Mouse (Mus musculus) ES-Bruce4 (cell line): ENCODE measurements around the gene Tbc1d8. TPM values are rescaled to one million over a fixed set of nuclear protein-coding genes. Genes with fewer than 3 reads are reported as not detected.

Experiments used
- H3K27ac ChIP-seq: 2 replicates; pipeline ENCODE4 v1.5.1; 2012; ENCODE audit warnings: low read length, inconsistent platforms; ENCODE audit not compliant: insufficient read depth
- H3K27me3 ChIP-seq: 2 replicates; pipeline ENCODE4 v1.6.1; 2012; ENCODE audit warnings: mild to moderate bottlenecking, low read length, inconsistent platforms; ENCODE audit not compliant: control insufficient read depth, poor library complexity, insufficient read depth, severe bottlenecking
- H3K36me3 ChIP-seq: 2 replicates; pipeline ENCODE4 v1.6.1; 2012; ENCODE audit warnings: inconsistent platforms, mild to moderate bottlenecking, low read length, moderate library complexity; ENCODE audit not compliant: control insufficient read depth, poor library complexity, insufficient read depth, severe bottlenecking
- H3K4me1 ChIP-seq: one replicate; pipeline ENCODE4 v1.8.1; 2011; ENCODE audit warnings: low read length; ENCODE audit not compliant: control insufficient read depth, insufficient read depth
- H3K4me3 ChIP-seq: 2 replicates; pipeline ENCODE4 v1.5.1; 2011; ENCODE audit warnings: low read depth, mild to moderate bottlenecking, low read length
- H3K9ac ChIP-seq: 2 replicates; pipeline ENCODE4 v1.6.1; 2012; ENCODE audit warnings: low read depth, mild to moderate bottlenecking, inconsistent platforms; ENCODE audit not compliant: poor library complexity, severe bottlenecking
- H3K9me3 ChIP-seq: replicated peaks from 2 replicates; pipeline ENCODE4 v1.6.1; 2012; ENCODE audit warnings: mild to moderate bottlenecking, low read length, inconsistent platforms; ENCODE audit not compliant: control insufficient read depth, poor library complexity, insufficient read depth, severe bottlenecking
- CTCF ChIP-seq: IDR thresholded peaks from one replicate; pipeline ENCODE4 v1.8.1; 2011; ENCODE audit warnings: low read depth, low read length
- EP300 ChIP-seq: IDR thresholded peaks from 2 replicates; pipeline ENCODE4 v1.6.1; 2011; ENCODE audit warnings: low read depth, low read length; ENCODE audit not compliant: insufficient read depth
- POLR2A ChIP-seq: IDR thresholded peaks from one replicate; pipeline ENCODE4 v1.8.1; 2011; ENCODE audit warnings: low read length; ENCODE audit not compliant: insufficient read depth
- polyA plus RNA-seq: library from polyadenylated mRNA; stranded (reverse); fragments of >200 nt; gene quantifications from 2 replicates; pipeline ENCODE4 v1.2.4, GENCODE M21; 2011; ENCODE audit warnings: low read depth; ENCODE audit not compliant: missing spikeins, insufficient read depth, insufficient read length

The Tbc1d8 gene
- polyA plus RNA-seq, 1 experiment: 35.2 TPM

GRCm38 (mm10) chr1:39384914-39385313 is 93.6 kb downstream of the Tbc1d8 start:
- H3K9ac ChIP-seq: no peak overlapping the region
- H3K36me3 ChIP-seq: no peaks in the 10 kb centered on the region
- H3K4me3 ChIP-seq: no peak overlapping the region

GRCm38 (mm10) chr1:39381017-39381416 is 97.5 kb downstream of the Tbc1d8 start:
- H3K4me1 ChIP-seq: no peaks in the 10 kb centered on the region
- no peak overlapping the region for H3K4me3 ChIP-seq
- H3K9me3 ChIP-seq: no peaks in the 10 kb centered on the region
- no peak for TF ChIP-seq EP300
- H3K36me3 ChIP-seq: peaks cover 3% of the 10 kb centered on the region; the same call in 1 of the 2 replicates
- H3K27ac ChIP-seq: no peak overlapping the region
- no peak overlapping the region for H3K9ac ChIP-seq
- H3K27me3 ChIP-seq: no peaks in the 10 kb centered on the region

More at GRCm38 (mm10) chr1:39384914-39385313, 93.6 kb downstream of the Tbc1d8 start:
- Histone ChIP-seq H3K9me3 (no peaks in the 10 kb centered on the region), H3K27ac (no peak overlapping the region), H3K4me1 (no peaks in the 10 kb centered on the region), H3K27me3 (no peaks in the 10 kb centered on the region)
- TF ChIP-seq POLR2A: no peak
- no peak for TF ChIP-seq EP300
- no peak for TF ChIP-seq CTCF

- Histone ChIP-seq H3K27ac (no peak overlapping the region), H3K4me3 (no peak overlapping the region), H3K4me1 (no peaks in the 10 kb centered on the region), H3K27me3 (no peaks in the 10 kb centered on the region), H3K36me3 (peaks cover 9% of the 10 kb centered on the region), H3K9me3 (no peaks in the 10 kb centered on the region), H3K9ac (no peak overlapping the region)
- TF ChIP-seq CTCF: no peak
- no peak for TF ChIP-seq POLR2A
- TF ChIP-seq EP300: no peak
These were observed 99.5 kb downstream of the Tbc1d8 start for GRCm38 (mm10) chr1:39379021-39379420.

GRCm38 (mm10) chr1:39378540-39378939 is 100.0 kb downstream of the Tbc1d8 start:
- H3K9ac ChIP-seq: no peak overlapping the region

GRCm38 (mm10) chr1:39376726-39377240 is 101.8 kb downstream of the Tbc1d8 start:
- peaks cover 29% of the 10 kb centered on the region for H3K36me3 ChIP-seq
- TF ChIP-seq POLR2A (no peak), CTCF (no peak), EP300 (no peak)
- no peaks in the 10 kb centered on the region for H3K27me3 ChIP-seq
- no peaks in the 10 kb centered on the region for H3K4me1 ChIP-seq
- no peak overlapping the region for H3K9ac ChIP-seq
- H3K27ac ChIP-seq: no peak overlapping the region
- no peak overlapping the region for H3K4me3 ChIP-seq
- no peaks in the 10 kb centered on the region for H3K9me3 ChIP-seq

More at GRCm38 (mm10) chr1:39378540-39378939, 100.0 kb downstream of the Tbc1d8 start:
- Histone ChIP-seq H3K27ac (no peak overlapping the region), H3K27me3 (no peaks in the 10 kb centered on the region), H3K4me1 (no peaks in the 10 kb centered on the region), H3K4me3 (no peak overlapping the region), H3K36me3 (peaks cover 13% of the 10 kb centered on the region), H3K9me3 (no peaks in the 10 kb centered on the region)
- TF ChIP-seq CTCF (no peak), POLR2A (no peak), EP300 (no peak)

- Histone ChIP-seq H3K4me1 (no peaks in the 10 kb centered on the region), H3K9me3 (no peaks in the 10 kb centered on the region), H3K36me3 (peaks cover 36% of the 10 kb centered on the region), H3K4me3 (no peak overlapping the region), H3K27me3 (no peaks in the 10 kb centered on the region), H3K9ac (no peak overlapping the region), H3K27ac (no peak overlapping the region)
- TF ChIP-seq POLR2A (no peak), CTCF (no peak), EP300 (no peak)
These were observed 102.4 kb downstream of the Tbc1d8 start for GRCm38 (mm10) chr1:39376121-39376520.
